ENCODE assay signal across 24 mouse cellular contexts in the genomic region with DNA sequence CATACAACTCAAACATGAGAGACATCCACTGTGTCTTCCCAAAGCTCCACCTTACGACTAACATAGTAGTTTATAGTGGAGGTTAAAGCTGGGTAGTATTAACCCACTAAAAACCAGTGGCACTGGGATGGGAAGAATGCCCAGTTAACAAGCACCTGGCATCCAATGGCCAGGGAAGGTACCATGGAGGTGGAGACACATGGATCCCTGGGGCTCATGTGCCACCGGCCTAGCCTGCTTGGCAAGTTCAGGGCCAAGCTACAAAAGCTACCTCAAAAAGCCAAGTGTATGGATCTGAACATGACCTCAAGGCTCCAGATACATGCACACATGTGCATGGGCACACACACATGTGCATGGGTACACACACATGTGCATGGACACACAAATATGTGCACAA.
DNase-seq lines count a peak whose midpoint lies in the region; ATAC-seq and TF ChIP-seq lines count a peak whose summit lies in the region.
"Had no signal": no experiment of that assay in that cellular context is flagged by ENCODE, and none has a peak within 500 bp of the region (broad histone marks: within the 10 kb centered on the region; RNA-seq: fewer than 3 reads in every experiment).

No protein-coding gene starts in this region.

- no peaks in the 10 kb centered on the region for H3K27me3 ChIP-seq in cerebellum, adult 2 months (ENCODE audit: control insufficient read depth, insufficient read depth, low read length)
- H3K27me3 ChIP-seq in stomach, postnatal 0 days (ENCODE audit: control insufficient read depth, insufficient read depth, low read length) = no peaks in the 10 kb centered on the region
- H3K27me3 ChIP-seq: embryonic facial prominence, embryonic 13.5 days; forebrain, embryonic 15.5 days; heart, embryonic 12.5 days; heart, embryonic 15.5 days had no signal

- TF ChIP-seq CTCF in cerebellum, adult 2 months (IDR thresholded peaks at IDR 0.05; ENCODE audit: borderline replicate concordance, insufficient read depth, low read depth, low read length) = no peak
- no peak for TF ChIP-seq CTCF in layer of hippocampus, adult 2 months (conservative IDR thresholded peaks at IDR 0.05)
- no peak for TF ChIP-seq CTCF in stomach, postnatal 0 days (IDR thresholded peaks at IDR 0.05; ENCODE audit: low read depth)

- H3K9ac ChIP-seq in stomach, postnatal 0 days (ENCODE audit: low read length) = no peak overlapping the region
- H3K9ac ChIP-seq: embryonic facial prominence, embryonic 13.5 days; forebrain, embryonic 12.5 days; forebrain, embryonic 15.5 days; heart, embryonic 12.5 days; heart, embryonic 15.5 days; hindbrain, embryonic 14.5 days had no signal

- H3K9me3 ChIP-seq in stomach, postnatal 0 days (ENCODE audit: control insufficient read depth, low read length) = no peaks in the 10 kb centered on the region
- H3K9me3 ChIP-seq: embryonic facial prominence, embryonic 10.5 days; embryonic facial prominence, embryonic 13.5 days; heart, embryonic 12.5 days; heart, embryonic 15.5 days had no signal

- H3K4me3 ChIP-seq in cerebellum, adult 2 months (replicated peaks; ENCODE audit: insufficient read depth, low read depth, low read length) = no peak overlapping the region
- no peak overlapping the region for H3K4me3 ChIP-seq in layer of hippocampus, adult 2 months
- H3K4me3 ChIP-seq in brown adipose tissue, adult 24 weeks (ENCODE audit: insufficient read depth, low read depth, low read length) = no peak overlapping the region
- H3K4me3 ChIP-seq in stomach, postnatal 0 days (ENCODE audit: low read depth, low read length) = no peak overlapping the region
- H3K4me3 ChIP-seq: embryonic facial prominence, embryonic 10.5 days; embryonic facial prominence, embryonic 13.5 days; erythroblast, embryonic 14.5 days; forebrain, embryonic 12.5 days; forebrain, embryonic 15.5 days; heart, embryonic 12.5 days; heart, embryonic 15.5 days; hindbrain, embryonic 10.5 days had no signal

- no peak overlapping the region for H3K4me2 ChIP-seq in stomach, postnatal 0 days (replicated peaks; ENCODE audit: low read depth)
- H3K4me2 ChIP-seq: embryonic facial prominence, embryonic 13.5 days; forebrain, embryonic 12.5 days; forebrain, embryonic 15.5 days; heart, embryonic 12.5 days; heart, embryonic 15.5 days; hindbrain, embryonic 14.5 days had no signal

- no peak for TF ChIP-seq POLR2A in cerebellum, adult 2 months (IDR thresholded peaks at IDR 0.05; ENCODE audit: borderline replicate concordance, insufficient read depth, low read length)

- 53% methylated on average over 2 of the region's 2 CpGs for WGBS in cerebellum, adult 2 months
- 91% methylated on average over 2 of the region's 2 CpGs for WGBS in stomach, postnatal 0 days

- peak; percentile 24; the same call in 1 of the 2 replicates for ATAC-seq in stomach, postnatal 0 days (ENCODE audit: low FRiP score, low TSS enrichment)
- ATAC-seq: forebrain, embryonic 15.5 days; intestine, postnatal 0 days had no signal

- H3K4me1 ChIP-seq in cerebellum, adult 2 months (ENCODE audit: control insufficient read depth, insufficient read depth, low read length) = peaks cover 30% of the 10 kb centered on the region
- peaks cover 35% of the 10 kb centered on the region for H3K4me1 ChIP-seq in brown adipose tissue, adult 24 weeks (ENCODE audit: control insufficient read depth, insufficient read depth, insufficient read length, low read length)
- no peaks in the 10 kb centered on the region for H3K4me1 ChIP-seq in stomach, postnatal 0 days (replicated peaks; ENCODE audit: control insufficient read depth, insufficient read depth)

- peak overlapping the region; percentile 77 for H3K27ac ChIP-seq in cerebellum, adult 2 months (ENCODE audit: insufficient read depth, low read length)
- H3K27ac ChIP-seq in layer of hippocampus, adult 2 months = 0 out of 2 replicates have a peak overlapping the region, but pooled peaks have one; percentile 3
- H3K27ac ChIP-seq in brown adipose tissue, adult 24 weeks (replicated peaks; ENCODE audit: low read depth, low read length) = 0 out of 2 replicates have a peak overlapping the region, but pooled peaks have one; percentile 0
- no peak overlapping the region for H3K27ac ChIP-seq in stomach, postnatal 0 days (replicated peaks)
- H3K27ac ChIP-seq: embryonic facial prominence, embryonic 10.5 days; embryonic facial prominence, embryonic 13.5 days; forebrain, embryonic 12.5 days; forebrain, embryonic 15.5 days; heart, embryonic 15.5 days; hindbrain, embryonic 10.5 days; hindbrain, embryonic 14.5 days had no signal

- no peak for TF ChIP-seq EP300 in stomach, postnatal 0 days (optimal IDR thresholded peaks at IDR 0.05)

- DNase-seq in cerebellum, adult 2 months = peak; percentile 50 to 51
- no peak for DNase-seq in cerebellum, postnatal 36 days
- no peak for DNase-seq in layer of hippocampus, adult 2 months (ENCODE audit: low spot score in 2 of 2)
- no peak for DNase-seq in layer of hippocampus, adult 9-11 months
- no peak for DNase-seq in stomach, postnatal 0 days (ENCODE audit: low spot score)
- no peak for DNase-seq in embryo, embryonic 11 days
- DNase-seq: adrenal gland, adult 2 months; adrenal gland, postnatal 14 days; gastrocnemius, postnatal 25 days; heart, adult 18-20 months; heart, postnatal 10 days; heart, postnatal 36 days; kidney, adult 2 months had no signal

- no peaks in the 10 kb centered on the region for H3K36me3 ChIP-seq in stomach, postnatal 0 days (ENCODE audit: control insufficient read depth, insufficient read depth, low read length)
- H3K36me3 ChIP-seq: embryonic facial prominence, embryonic 10.5 days; embryonic facial prominence, embryonic 13.5 days; forebrain, embryonic 12.5 days; forebrain, embryonic 15.5 days; heart, embryonic 15.5 days; hindbrain, embryonic 10.5 days had no signal

Comparison
In these comparisons a context has a peak if more than half of its experiments do, and no peak if none do; other contexts are left out.
1. DNase-seq: peak in cerebellum, adult 2 months (2 of 2); none in cerebellum, postnatal 36 days (0 of 2), layer of hippocampus, adult 2 months (0 of 2), layer of hippocampus, adult 9-11 months (single experiment), stomach, postnatal 0 days (single experiment) and embryo, embryonic 11 days (single experiment).